Mouse (Mus musculus) MEL (cell line): Measurements from ENCODE around the gene Ntsr2. TPM values are rescaled to one million over a fixed set of nuclear protein-coding genes. Genes with fewer than 3 reads are reported as not detected.

Source experiments
- DNase-seq: peaks from one replicate; pipeline ENCODE4 v3.0.0; 2011; ENCODE audit warnings: low read depth, low spot score
- H3K27ac ChIP-seq: 2 replicates; pipeline ENCODE4 v1.5.1; 2012; ENCODE audit warnings: low read depth, mild to moderate bottlenecking, control low read depth, low read length, moderate library complexity; ENCODE audit not compliant: control insufficient read depth
- H3K27me3 ChIP-seq, 2 experiments: fragments of 150-350 bp in 1 of 2; sonication (generic) in 1 of 2; 2 replicates each; pipeline ENCODE4 v1.6.1; 2012; ENCODE audit warnings: low read length in 2 of 2, mild to moderate bottlenecking in 2 of 2, improper control_type of control experiment in 1 of 2, moderate library complexity in 1 of 2; ENCODE audit not compliant: insufficient read depth in 2 of 2, control insufficient read depth in 1 of 2
- H3K36me3 ChIP-seq, 2 experiments: 2 replicates each; pipeline ENCODE4 v1.6.1; 2012 to 2014; ENCODE audit warnings: low read length in 2 of 2, improper control_type of control experiment in 1 of 2, inconsistent platforms in 1 of 2, mild to moderate bottlenecking in 1 of 2; ENCODE audit not compliant: insufficient read depth in 2 of 2, control insufficient read depth in 1 of 2
- H3K4me1 ChIP-seq, 2 experiments: fragments of 150-350 bp in 1 of 2; sonication (generic) in 1 of 2; 2 replicates each; pipeline ENCODE4 v1.6.1; 2012; ENCODE audit warnings: low read length in 2 of 2, improper control_type of control experiment in 1 of 2, mild to moderate bottlenecking in 1 of 2; ENCODE audit not compliant: insufficient read depth in 2 of 2, control insufficient read depth in 1 of 2
- H3K4me3 ChIP-seq, 2 experiments: fragments of 150-350 bp in 1 of 2; sonication (generic) in 1 of 2; 2 replicates each; pipeline ENCODE4 v1.5.1; 2012; ENCODE audit warnings: low read depth in 2 of 2, low read length in 2 of 2, mild to moderate bottlenecking in 2 of 2, moderate library complexity in 2 of 2, control low read depth in 1 of 2, improper control_type of control experiment in 1 of 2; ENCODE audit not compliant: control insufficient read depth in 1 of 2, insufficient read depth in 1 of 2
- H3K79me2 ChIP-seq: 2 replicates; pipeline ENCODE4 v1.6.1; 2012; ENCODE audit warnings: mild to moderate bottlenecking, low read length, moderate library complexity; ENCODE audit not compliant: control insufficient read depth, poor library complexity, insufficient read depth
- H3K9ac ChIP-seq: 2 replicates; pipeline ENCODE4 v1.6.1; 2012; ENCODE audit warnings: low read depth, mild to moderate bottlenecking, control low read depth, low read length, moderate library complexity; ENCODE audit not compliant: control insufficient read depth, poor library complexity, severe bottlenecking
- H3K9me3 ChIP-seq: fragments of 150-350 bp; sonication (generic); replicated peaks from 2 replicates; pipeline ENCODE4 v1.6.1; 2012; ENCODE audit warnings: mild to moderate bottlenecking, low read length, improper control_type of control experiment, moderate library complexity; ENCODE audit not compliant: insufficient read depth
- BHLHE40 ChIP-seq: IDR thresholded peaks from 2 replicates; pipeline ENCODE4 v1.6.1; 2012; ENCODE audit warnings: low read depth, mild to moderate bottlenecking, inconsistent platforms, low read length, improper control_type of control experiment, borderline replicate concordance
- CHD2 ChIP-seq: IDR thresholded peaks from 2 replicates; pipeline ENCODE4 v1.6.1; 2011; ENCODE audit warnings: low read length, improper control_type of control experiment
- CTCF ChIP-seq, 3 experiments: IDR thresholded peaks in 2 of 3; conservative IDR thresholded peaks in 1 of 3; 2 replicates each; pipeline ENCODE4 v1.5.1; 2011 to 2012; ENCODE audit warnings: low read length in 3 of 3, low read depth in 2 of 3, mild to moderate bottlenecking in 2 of 3, improper control_type of control experiment in 1 of 3, inconsistent platforms in 1 of 3, mixed read lengths in 1 of 3, moderate library complexity in 1 of 3; ENCODE audit not compliant: control insufficient read depth in 1 of 3, insufficient read depth in 1 of 3, poor library complexity in 1 of 3, severe bottlenecking in 1 of 3
- E2F4 ChIP-seq: IDR thresholded peaks from 2 replicates; pipeline ENCODE4 v1.6.1; 2011; ENCODE audit warnings: low read depth, low read length, improper control_type of control experiment, borderline replicate concordance
- ELF1 ChIP-seq: IDR thresholded peaks from 2 replicates; pipeline ENCODE4 v1.6.1; 2014; ENCODE audit warnings: low read depth, mild to moderate bottlenecking, inconsistent platforms, low read length, improper control_type of control experiment, moderate library complexity
- EP300 ChIP-seq, 2 experiments: IDR thresholded peaks; 2 replicates each; pipeline ENCODE4 v1.6.1; 2011; ENCODE audit warnings: improper control_type of control experiment in 2 of 2, low read length in 2 of 2, low read depth in 1 of 2, mild to moderate bottlenecking in 1 of 2
- ETS1 ChIP-seq: IDR thresholded peaks from 2 replicates; pipeline ENCODE4 v1.6.1; 2012; ENCODE audit warnings: low read depth, mild to moderate bottlenecking, inconsistent platforms, low read length, improper control_type of control experiment, moderate library complexity
- HCFC1 ChIP-seq: IDR thresholded peaks from 2 replicates; pipeline ENCODE4 v1.6.1; 2012; ENCODE audit warnings: low read depth, mild to moderate bottlenecking, inconsistent platforms, low read length, improper control_type of control experiment, moderate library complexity
- JUND ChIP-seq: IDR thresholded peaks from 2 replicates; pipeline ENCODE4 v1.6.1; 2011; ENCODE audit warnings: low read depth, mild to moderate bottlenecking, improper control_type of control experiment, low read length
- MAFK ChIP-seq: IDR thresholded peaks from 2 replicates; pipeline ENCODE4 v1.6.1; 2011; ENCODE audit warnings: low read depth, mild to moderate bottlenecking, low read length, improper control_type of control experiment, borderline replicate concordance
- MAZ ChIP-seq: IDR thresholded peaks from 2 replicates; pipeline ENCODE4 v1.6.1; 2012; ENCODE audit warnings: low read depth, mild to moderate bottlenecking, inconsistent platforms, low read length, improper control_type of control experiment
- MXI1 ChIP-seq: IDR thresholded peaks from 2 replicates; pipeline ENCODE4 v1.6.1; 2011; ENCODE audit warnings: mild to moderate bottlenecking, low read depth, low read length, improper control_type of control experiment
- MYB ChIP-seq: IDR thresholded peaks from 2 replicates; pipeline ENCODE4 v1.6.1; 2011; ENCODE audit warnings: mild to moderate bottlenecking, low read depth, low read length, improper control_type of control experiment
- MYC ChIP-seq: IDR thresholded peaks from 2 replicates; pipeline ENCODE4 v1.6.1; 2011; ENCODE audit warnings: low read depth, mild to moderate bottlenecking, low read length, improper control_type of control experiment, moderate library complexity
- POLR2A ChIP-seq, 2 experiments: IDR thresholded peaks; 2 replicates each; pipeline ENCODE4 v1.6.1; 2011 to 2012; ENCODE audit warnings: low read length in 2 of 2, mild to moderate bottlenecking in 2 of 2, control low read depth in 1 of 2, improper control_type of control experiment in 1 of 2, low read depth in 1 of 2, moderate library complexity in 1 of 2; ENCODE audit not compliant: control insufficient read depth in 1 of 2, insufficient read depth in 1 of 2, poor library complexity in 1 of 2
- POLR2AphosphoS2 ChIP-seq: IDR thresholded peaks from 2 replicates; pipeline ENCODE4 v1.6.1; 2011; ENCODE audit warnings: low read length, improper control_type of control experiment
- POLR2AphosphoS5 ChIP-seq: IDR thresholded peaks from 2 replicates; pipeline ENCODE4 v1.6.1; 2012; ENCODE audit warnings: low read depth, borderline replicate concordance, mild to moderate bottlenecking, inconsistent platforms, low read length, moderate library complexity, mixed read lengths
- RAD21 ChIP-seq: IDR thresholded peaks from 2 replicates; pipeline ENCODE4 v1.6.1; 2011; ENCODE audit warnings: mild to moderate bottlenecking, low read depth, low read length, improper control_type of control experiment
- TAL1 ChIP-seq: IDR thresholded peaks from 2 replicates; pipeline ENCODE4 v1.6.1; 2012; ENCODE audit warnings: mild to moderate bottlenecking, inconsistent platforms, low read length, moderate library complexity, mixed read lengths
- TCF12 ChIP-seq: IDR thresholded peaks from 2 replicates; pipeline ENCODE4 v1.6.1; 2014; ENCODE audit warnings: low read depth, mild to moderate bottlenecking, inconsistent platforms, low read length, improper control_type of control experiment, moderate library complexity
- USF1 ChIP-seq: IDR thresholded peaks from 2 replicates; pipeline ENCODE4 v1.6.1; 2014; ENCODE audit warnings: low read depth, mild to moderate bottlenecking, inconsistent platforms, low read length, improper control_type of control experiment, moderate library complexity
- ZKSCAN1 ChIP-seq: IDR thresholded peaks from 2 replicates; pipeline ENCODE4 v1.6.1; 2012; ENCODE audit warnings: low read depth, mild to moderate bottlenecking, inconsistent platforms, low read length, improper control_type of control experiment, moderate library complexity
- ZNF384 ChIP-seq: IDR thresholded peaks from 2 replicates; pipeline ENCODE4 v1.6.1; 2012; ENCODE audit warnings: low read depth, mild to moderate bottlenecking, inconsistent platforms, low read length, improper control_type of control experiment
- polyA plus RNA-seq, 2 experiments: library from polyadenylated mRNA; stranded (reverse) in 1 of 2; unstranded in 1 of 2; fragments of >175 nt in 1 of 2; fragments of >200 nt in 1 of 2; gene quantifications; 2 replicates each; pipeline versions ENCODE4 v1.2.1 to v1.2.4; 2012; ENCODE audit warnings: low replicate concordance in 2 of 2, low read depth in 1 of 2; ENCODE audit not compliant: insufficient read length in 2 of 2, insufficient read depth in 1 of 2, missing spikeins in 1 of 2
- total RNA-seq: library from RNA; depleted of rRNA; stranded (reverse); fragments of 300-350 nt; gene quantifications from 2 replicates; pipeline ENCODE4 v1.2.3, GENCODE M21; 2012; rRNA removed

The Ntsr2 gene
- total RNA-seq (not detected in 2 replicates), polyA plus RNA-seq (not detected)

- Histone ChIP-seq H3K4me1 (no peaks in the 10 kb centered on the region), H3K9me3 (no peaks in the 10 kb centered on the region), H3K79me2 (no peaks in the 10 kb centered on the region), H3K36me3 (no peaks in the 10 kb centered on the region), H3K9ac (no peak within 1 kb of the TSS), H3K4me3 (no peak within 1 kb of the TSS), H3K27ac (no peak within 1 kb of the TSS), H3K27me3 (peaks cover 0 to 4% of the 10 kb centered on the region in 2 experiments; a peak in 2 of 4 replicates)
- no peak for TF ChIP-seq ELF1
- TF ChIP-seq MYC = no peak
- no peak for TF ChIP-seq RAD21
- no peak for TF ChIP-seq CHD2
- TF ChIP-seq POLR2AphosphoS5 = no peak
- TF ChIP-seq POLR2A (IDR thresholded peaks at IDR 0.05; ENCODE audit: control insufficient read depth in 1 of 2, insufficient read depth in 1 of 2, low read depth in 1 of 2, low read length in 2 of 2, poor library complexity in 1 of 2) = no peak
- no peak for TF ChIP-seq POLR2AphosphoS2
- no peak for TF ChIP-seq EP300 (IDR thresholded peaks at IDR 0.05; ENCODE audit: low read depth in 1 of 2, low read length in 2 of 2)
- TF ChIP-seq TCF12 = no peak
- TF ChIP-seq MYB = no peak
- TF ChIP-seq MAZ = no peak
- no peak for TF ChIP-seq BHLHE40
- no peak for TF ChIP-seq JUND
- TF ChIP-seq ZNF384 = no peak
- TF ChIP-seq CTCF (IDR thresholded peaks at IDR 0.05 in 2 of 3, conservative IDR thresholded peaks at IDR 0.05 in 1 of 3; ENCODE audit: control insufficient read depth in 1 of 3, insufficient read depth in 1 of 3, low read depth in 2 of 3, low read length in 3 of 3, poor library complexity in 1 of 3, severe bottlenecking in 1 of 3) = no peak
- no peak for TF ChIP-seq MXI1
- DNase-seq = no peak
These were observed at the start of gene Ntsr2 for GRCm38 (mm10) chr12:16653332-16654093. Gene Ntsr2, plus strand, starts transcription at chr12:16653382.

GRCm38 (mm10) chr12:16605624-16606023, 47.6 kb upstream of the Ntsr2 start:
- Histone ChIP-seq H3K79me2 (no peaks in the 10 kb centered on the region), H3K4me3 (no peak overlapping the region), H3K9me3 (no peaks in the 10 kb centered on the region), H3K27me3 (peaks cover 0 to 4% of the 10 kb centered on the region in 2 experiments; a peak in 3 of 4 replicates), H3K9ac (no peak overlapping the region), H3K27ac (no peak overlapping the region), H3K36me3 (no peaks in the 10 kb centered on the region), H3K4me1 (no peaks in the 10 kb centered on the region)
- no peak for DNase-seq
- TF ChIP-seq MYC = no peak
- no peak for TF ChIP-seq MAZ
- TF ChIP-seq E2F4 = no peak
- no peak for TF ChIP-seq MAFK
- no peak for TF ChIP-seq HCFC1
- TF ChIP-seq ZNF384 = no peak
- TF ChIP-seq ZKSCAN1 = no peak
- no peak for TF ChIP-seq ETS1
- TF ChIP-seq MXI1 = no peak
- TF ChIP-seq USF1 = no peak
- no peak for TF ChIP-seq BHLHE40
- TF ChIP-seq TAL1 = no peak
